Mouse (Mus musculus): ENCODE measurements around the gene Rhpn2. TPM values are rescaled to one million over a fixed set of nuclear protein-coding genes. Genes with fewer than 3 reads are reported as not detected.
A peak's percentile ranks its signal among the peaks of the same experiment; 100 is the strongest.

The Rhpn2 gene
- polyA plus RNA-seq, 1 experiment from 2014 or later = 74.7 TPM

DNA sequence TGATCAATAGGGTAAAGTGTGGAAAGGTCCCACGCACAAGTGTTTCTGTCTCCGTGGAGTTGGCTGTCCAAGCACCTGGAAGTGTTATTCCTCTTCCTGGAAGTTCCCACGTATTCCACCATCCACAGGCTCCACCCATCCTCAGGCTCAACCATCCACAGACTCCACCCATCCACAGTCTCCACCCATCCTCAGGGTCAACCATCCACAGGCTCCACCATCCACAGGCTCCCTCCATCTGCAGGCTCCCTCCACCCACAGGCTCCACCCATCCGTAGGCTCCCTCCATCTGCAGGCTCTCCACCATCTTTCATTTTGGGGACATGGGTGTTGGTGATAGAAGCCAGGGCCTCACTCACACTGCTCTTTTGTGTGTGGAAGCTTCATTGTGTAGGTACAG is 67.2 kb downstream of the Rhpn2 start:
- ATAC-seq = no peak
- Histone ChIP-seq H3K9ac (no peak overlapping the region), H3K4me2 (replicated peaks) (no peak overlapping the region), H3K9me3 (no peaks in the 10 kb centered on the region), H3K36me3 (peaks cover 35% of the 10 kb centered on the region), H3K27me3 (replicated peaks) (no peaks in the 10 kb centered on the region), H3K27ac (no peak overlapping the region), H3K4me3 (replicated peaks) (no peak overlapping the region), H3K4me1 (replicated peaks) (peaks cover 10% of the 10 kb centered on the region)
- 85% methylated on average over 4 of the region's 4 CpGs for WGBS

DNA sequence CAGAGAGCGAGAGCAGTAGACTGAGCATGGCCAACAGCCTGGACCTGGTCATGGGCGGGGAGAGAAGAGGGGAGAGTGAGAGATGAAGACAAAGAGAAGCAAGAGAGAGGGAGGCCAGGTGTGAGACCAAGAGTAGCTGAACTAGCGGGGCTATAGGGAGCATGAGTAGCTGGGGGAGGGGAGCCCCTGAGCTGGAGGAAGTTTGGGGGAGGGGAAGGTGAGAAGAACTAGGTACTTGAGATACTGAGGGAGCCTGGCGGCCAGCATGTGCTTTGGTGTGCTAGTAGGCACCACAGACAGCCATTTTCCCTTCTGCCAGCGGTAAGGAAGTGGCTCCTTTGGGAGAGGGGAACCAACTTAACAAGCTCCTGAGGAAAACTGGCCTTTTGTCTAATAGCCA is 81.3 kb downstream of the Rhpn2 start:
- Histone ChIP-seq H3K9me3 (no peaks in the 10 kb centered on the region), H3K4me2 (replicated peaks) (no peak overlapping the region), H3K27ac (peak overlapping the region; percentile 89), H3K4me3 (replicated peaks) (no peak overlapping the region), H3K9ac (no peak overlapping the region), H3K27me3 (replicated peaks) (no peaks in the 10 kb centered on the region), H3K36me3 (peaks cover 25% of the 10 kb centered on the region), H3K4me1 (replicated peaks) (peaks cover 5% of the 10 kb centered on the region; the same call in 1 of the 2 replicates)
- no peak for ATAC-seq
- WGBS = 68% methylated on average over 5 of the region's 5 CpGs

DNA sequence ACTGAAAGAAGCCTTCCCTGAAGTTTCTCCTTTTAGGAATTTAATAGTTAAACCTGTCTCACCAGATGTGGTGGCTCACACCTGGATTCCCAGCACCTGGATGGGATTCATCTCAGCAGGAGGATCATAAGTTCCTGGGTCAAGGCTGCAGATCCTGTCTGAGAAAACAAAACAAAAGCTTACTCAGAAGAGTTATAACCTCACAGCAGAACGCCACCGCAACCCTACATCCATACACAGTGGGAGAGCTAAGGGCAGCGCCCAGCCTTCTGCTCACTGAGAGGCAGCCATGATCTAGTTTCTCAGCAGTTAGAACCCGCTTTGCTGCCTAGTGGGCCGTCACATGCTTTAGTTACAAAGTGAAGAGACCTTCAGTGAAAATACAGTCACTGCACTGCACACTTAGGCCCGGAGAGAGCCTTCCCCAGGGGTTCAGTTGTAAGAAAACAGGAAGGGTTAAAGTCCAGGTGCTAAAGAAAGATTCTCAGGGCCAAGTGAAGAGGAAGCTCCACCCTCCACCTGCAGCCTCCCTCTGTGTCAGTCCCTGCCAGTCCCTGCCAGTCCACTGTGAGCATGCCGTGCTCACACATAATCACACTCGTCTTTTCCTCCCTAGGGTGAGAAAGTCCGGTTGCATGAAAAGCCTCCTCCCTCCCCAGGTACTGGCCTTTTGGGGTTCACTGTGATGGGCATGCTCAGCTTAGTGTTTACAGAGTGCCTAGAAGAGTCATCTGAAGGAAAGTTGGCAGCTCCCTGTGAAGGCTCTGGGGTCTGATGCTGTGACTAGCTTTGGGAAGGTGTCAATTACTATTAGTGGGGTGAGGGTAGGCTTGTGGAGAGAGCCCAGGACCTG is 82.1 kb downstream of the Rhpn2 start:
- H3K4me3 ChIP-seq (replicated peaks) = no peak overlapping the region
- H3K36me3 ChIP-seq = peaks cover 22% of the 10 kb centered on the region
- no peaks in the 10 kb centered on the region for H3K27me3 ChIP-seq (replicated peaks)
- H3K9ac ChIP-seq = peak overlapping the region; percentile 14; the same call in 1 of the 2 replicates
- H3K9me3 ChIP-seq = no peaks in the 10 kb centered on the region
- peak overlapping the region; percentile 89 for H3K27ac ChIP-seq
- ATAC-seq = peak; percentile 96
- peaks cover 5% of the 10 kb centered on the region; the same call in 1 of the 2 replicates for H3K4me1 ChIP-seq (replicated peaks)
- WGBS = 57% methylated on average over 9 of the region's 9 CpGs
- H3K4me2 ChIP-seq (replicated peaks) = peak overlapping the region; percentile 40

GRCm38 (mm10) chr7:35416654-35416948 is 82.6 kb downstream of the Rhpn2 start:
- Histone ChIP-seq H3K4me2 (replicated peaks) (peak overlapping the region; percentile 40; the same call in 1 of the 2 replicates), H3K36me3 (peaks cover 23% of the 10 kb centered on the region), H3K27me3 (replicated peaks) (no peaks in the 10 kb centered on the region), H3K9me3 (no peaks in the 10 kb centered on the region), H3K27ac (peak overlapping the region; percentile 89), H3K9ac (peak overlapping the region; percentile 14; the same call in 1 of the 2 replicates), H3K4me1 (replicated peaks) (peaks cover 5% of the 10 kb centered on the region; the same call in 1 of the 2 replicates), H3K4me3 (replicated peaks) (no peak overlapping the region)
- 63% methylated on average over 5 of the region's 5 CpGs for WGBS
- peak; percentile 80 for ATAC-seq

GRCm38 (mm10) chr7:35423071-35423470 is 89.1 kb downstream of the Rhpn2 start:
- 89% methylated on average over 10 of the region's 10 CpGs for WGBS
- no peak for ATAC-seq
- Histone ChIP-seq H3K4me2 (replicated peaks) (no peak overlapping the region), H3K27ac (no peak overlapping the region), H3K9ac (no peak overlapping the region), H3K4me1 (replicated peaks) (no peaks in the 10 kb centered on the region), H3K27me3 (replicated peaks) (no peaks in the 10 kb centered on the region), H3K4me3 (replicated peaks) (no peak overlapping the region), H3K9me3 (no peaks in the 10 kb centered on the region), H3K36me3 (peaks cover 33% of the 10 kb centered on the region)

DNA sequence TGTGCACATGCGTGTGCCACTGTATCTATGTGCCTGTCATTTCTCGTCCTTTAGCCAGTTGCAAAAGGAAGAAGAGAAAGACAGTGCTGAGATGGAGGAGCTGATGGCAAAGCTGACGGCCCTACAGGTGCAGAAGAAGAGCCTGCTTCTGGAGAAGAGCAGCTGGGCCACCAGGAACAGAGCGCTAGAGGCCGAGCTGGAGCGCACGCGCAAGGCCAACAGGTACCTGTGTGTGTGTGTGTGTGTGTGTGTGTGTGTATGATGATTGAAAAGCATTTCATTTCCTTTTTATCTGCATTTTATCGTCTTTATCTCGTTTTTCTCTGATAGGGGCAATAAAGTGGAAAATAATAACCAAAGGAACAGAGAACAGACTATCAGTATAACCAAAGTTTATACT is 94.2 kb downstream of the Rhpn2 start:
- peaks cover 21% of the 10 kb centered on the region for H3K36me3 ChIP-seq
- no peak overlapping the region for H3K9ac ChIP-seq
- H3K4me2 ChIP-seq (replicated peaks) = no peak overlapping the region
- no peak overlapping the region for H3K4me3 ChIP-seq (replicated peaks)
- no peaks in the 10 kb centered on the region for H3K4me1 ChIP-seq (replicated peaks)
- no peaks in the 10 kb centered on the region for H3K9me3 ChIP-seq
- no peaks in the 10 kb centered on the region for H3K27me3 ChIP-seq (replicated peaks)
- no peak overlapping the region for H3K27ac ChIP-seq
- ATAC-seq = peak; percentile 63; the same call in 1 of the 2 replicates
- 87% methylated on average over 10 of the region's 10 CpGs for WGBS

- Histone ChIP-seq H3K27me3 (replicated peaks) (no peaks in the 10 kb centered on the region), H3K4me2 (replicated peaks) (no peak overlapping the region), H3K9me3 (no peaks in the 10 kb centered on the region), H3K4me3 (replicated peaks) (no peak overlapping the region), H3K9ac (no peak overlapping the region), H3K36me3 (peaks cover 27% of the 10 kb centered on the region), H3K4me1 (replicated peaks) (no peaks in the 10 kb centered on the region), H3K27ac (no peak overlapping the region)
- WGBS = 87% methylated on average over 9 of the region's 9 CpGs
- ATAC-seq = no peak
Measured at GRCm38 (mm10) chr7:35435266-35435665, 101.3 kb downstream of the Rhpn2 start.

Other genes with a start within 250 kb of the Rhpn2 start
- gene Cebpa, start 214.9 kb upstream of the Rhpn2 start, polyA plus RNA-seq (2015; fragmentation: Nextera tagmentation; extraction: Ambion mirVana) = 13.9 and 14.1 TPM in 2 replicates
- 1.6 and 1.7 TPM in 2 replicates for gene Slc7a10, start 147.8 kb upstream of the Rhpn2 start, polyA plus RNA-seq (2015; fragmentation: Nextera tagmentation; extraction: Ambion mirVana)
- gene Lrp3, start 118.7 kb upstream of the Rhpn2 start, polyA plus RNA-seq (2015; fragmentation: Nextera tagmentation; extraction: Ambion mirVana) = 4.0 and 5.1 TPM in 2 replicates
- 14.8 and 14.9 TPM in 2 replicates for gene Gpatch1, start 15.7 kb upstream of the Rhpn2 start, polyA plus RNA-seq (2015; fragmentation: Nextera tagmentation; extraction: Ambion mirVana)
- gene Faap24, start 62.7 kb downstream of the Rhpn2 start, polyA plus RNA-seq (2015; fragmentation: Nextera tagmentation; extraction: Ambion mirVana) = 22.0 and 22.7 TPM in 2 replicates
- 43.2 and 45.8 TPM in 2 replicates for gene Cep89, start 62.9 kb downstream of the Rhpn2 start, polyA plus RNA-seq (2015; fragmentation: Nextera tagmentation; extraction: Ambion mirVana)
- 65.1 and 69.8 TPM in 2 replicates for gene Slc7a9, start 114.6 kb downstream of the Rhpn2 start, polyA plus RNA-seq (2015; fragmentation: Nextera tagmentation; extraction: Ambion mirVana)
- 0.57 and 1.2 TPM in 2 replicates for gene Tdrd12, start 203.6 kb downstream of the Rhpn2 start, polyA plus RNA-seq (2015; fragmentation: Nextera tagmentation; extraction: Ambion mirVana)
- gene Nudt19, start 222.1 kb downstream of the Rhpn2 start, polyA plus RNA-seq (2015; fragmentation: Nextera tagmentation; extraction: Ambion mirVana) = 122 and 129 TPM in 2 replicates